Mouse (Mus musculus) embryonic fibroblast, embryonic 13.5 days (primary cell): Measurements from ENCODE around the gene Nrbf2.

Experiments used
- CTCF ChIP-seq: IDR thresholded peaks from 2 replicates; pipeline ENCODE4 v1.5.1; 2011; ENCODE audit warnings: mild to moderate bottlenecking, control low read depth, low read length, moderate library complexity, borderline replicate concordance; ENCODE audit not compliant: insufficient read depth
- POLR2A ChIP-seq: IDR thresholded peaks from 2 replicates; pipeline ENCODE4 v1.6.1; 2011; ENCODE audit warnings: low read depth, mild to moderate bottlenecking, control low read depth, low read length, moderate library complexity

GRCm38 (mm10) chr10:67283516-67283915 lies 1.6 kb downstream of the Nrbf2 start:
- TF ChIP-seq POLR2A (no peak), CTCF (no peak)
